10 mouse cellular contexts compared by ENCODE assay signal in genomic region chr14:77574436-77574835, GRCm38 (mm10).
DNase-seq lines count a peak whose midpoint lies in the region; ATAC-seq lines count a peak whose summit lies in the region.
"Had no signal": no experiment of that assay in that cellular context is flagged by ENCODE, and none has a peak within 500 bp of the region (broad histone marks: within the 10 kb centered on the region; RNA-seq: fewer than 3 reads in every experiment).

No protein-coding gene starts in this region.

- peak; percentile 65; the same call in 1 of the 2 replicates for ATAC-seq in limb, embryonic 11.5 days (ENCODE audit: insufficient number of reproducible peaks, low FRiP score, low TSS enrichment, low read depth)
- ATAC-seq in stomach, embryonic 14.5 days (ENCODE audit: insufficient number of reproducible peaks, insufficient read depth, low FRiP score, low read depth), result peak; percentile 53; the same call in 1 of the 2 replicates
- ATAC-seq in forebrain, embryonic 14.5 days, result no peak

- no peak overlapping the region for H3K4me2 ChIP-seq in limb, embryonic 11.5 days (ENCODE audit: low read depth, severe bottlenecking)
- H3K4me2 ChIP-seq in stomach, embryonic 14.5 days (replicated peaks; ENCODE audit: low read depth, low read length), result no peak overlapping the region
- no peak overlapping the region for H3K4me2 ChIP-seq in forebrain, embryonic 14.5 days (ENCODE audit: low read length)

- no peaks in the 10 kb centered on the region for H3K4me1 ChIP-seq in limb, embryonic 11.5 days (ENCODE audit: control insufficient read depth, insufficient read depth, low read length)
- no peaks in the 10 kb centered on the region; the same call in 1 of the 2 replicates for H3K4me1 ChIP-seq in stomach, embryonic 14.5 days (ENCODE audit: control insufficient read depth, insufficient read depth, low read length)
- peaks cover 18% of the 10 kb centered on the region for H3K4me1 ChIP-seq in forebrain, embryonic 14.5 days (ENCODE audit: control insufficient read depth, insufficient read depth, low read length)

- H3K9me3 ChIP-seq in limb, embryonic 11.5 days (ENCODE audit: control insufficient read depth, low read length), result no peaks in the 10 kb centered on the region
- H3K9me3 ChIP-seq in stomach, embryonic 14.5 days (ENCODE audit: control insufficient read depth, low read depth, low read length), result no peaks in the 10 kb centered on the region
- no peaks in the 10 kb centered on the region for H3K9me3 ChIP-seq in forebrain, embryonic 14.5 days (replicated peaks; ENCODE audit: control insufficient read depth, low read length)

- H3K36me3 ChIP-seq in limb, embryonic 11.5 days (ENCODE audit: control insufficient read depth, insufficient read depth, low read length), result no peaks in the 10 kb centered on the region
- no peaks in the 10 kb centered on the region for H3K36me3 ChIP-seq in stomach, embryonic 14.5 days (ENCODE audit: control insufficient read depth, insufficient read depth, low read length)
- no peaks in the 10 kb centered on the region for H3K36me3 ChIP-seq in forebrain, embryonic 14.5 days (ENCODE audit: control insufficient read depth, insufficient read depth, low read length)

- H3K4me3 ChIP-seq in limb, embryonic 11.5 days (ENCODE audit: low read depth, low read length), result no peak overlapping the region
- no peak overlapping the region for H3K4me3 ChIP-seq in stomach, embryonic 14.5 days (ENCODE audit: low read depth, low read length)
- H3K4me3 ChIP-seq in forebrain, embryonic 14.5 days (ENCODE audit: low read depth, low read length), result no peak overlapping the region
- H3K4me3 ChIP-seq: megakaryocyte, embryonic 14.5 days had no signal

- intact Hi-C loops in gastrocnemius, postnatal 36 days (cut with DNase I), result no loop called here

- no peak overlapping the region for H3K27ac ChIP-seq in limb, embryonic 11.5 days (replicated peaks; ENCODE audit: low read depth, low read length)
- peak overlapping the region; percentile 27; the same call in 1 of the 2 replicates for H3K27ac ChIP-seq in stomach, embryonic 14.5 days (ENCODE audit: low read length)
- no peak overlapping the region for H3K27ac ChIP-seq in forebrain, embryonic 14.5 days (ENCODE audit: low read depth, low read length)

- H3K27me3 ChIP-seq in limb, embryonic 11.5 days (ENCODE audit: control insufficient read depth, insufficient read depth, low read length), result no peaks in the 10 kb centered on the region
- H3K27me3 ChIP-seq in stomach, embryonic 14.5 days (ENCODE audit: control insufficient read depth, insufficient read depth, low read length), result no peaks in the 10 kb centered on the region
- H3K27me3 ChIP-seq in forebrain, embryonic 14.5 days (replicated peaks; ENCODE audit: control insufficient read depth, insufficient read depth, low read length), result no peaks in the 10 kb centered on the region
- H3K27me3 ChIP-seq: megakaryocyte, embryonic 14.5 days had no signal

- H3K9ac ChIP-seq in limb, embryonic 11.5 days (ENCODE audit: low read length), result no peak overlapping the region
- H3K9ac ChIP-seq in stomach, embryonic 14.5 days (replicated peaks; ENCODE audit: low read depth, low read length), result no peak overlapping the region
- no peak overlapping the region for H3K9ac ChIP-seq in forebrain, embryonic 14.5 days (ENCODE audit: low read length)

- peak; percentile 8 for DNase-seq in gastrocnemius, postnatal 25 days
- DNase-seq in gastrocnemius, postnatal 36 days, result no peak
- peak; percentile 21 for DNase-seq in lung, postnatal 10 days
- no peak for DNase-seq in lung, postnatal 14 days
- peak; percentile 52 for DNase-seq in limb, embryonic 11.5 days (ENCODE audit: low spot score)
- DNase-seq in forebrain, embryonic 14.5 days (ENCODE audit: low spot score), result no peak
- DNase-seq in Muller cell, postnatal 12 days (ENCODE audit: inconsistent ontology term), result no peak
- DNase-seq: kidney, postnatal 36 days had no signal

- 6% methylated on average over 3 of the region's 3 CpGs for WGBS in limb, embryonic 11.5 days
- WGBS in stomach, embryonic 14.5 days, result 9% methylated on average over 3 of the region's 3 CpGs
- 37% methylated on average over 3 of the region's 3 CpGs for WGBS in forebrain, embryonic 14.5 days

Comparison
In these comparisons a context has a peak if more than half of its experiments do, and no peak if none do; other contexts are left out.
1. DNase-seq: peak in gastrocnemius, postnatal 25 days (single experiment), lung, postnatal 10 days (single experiment) and limb, embryonic 11.5 days (single experiment); none in gastrocnemius, postnatal 36 days (0 of 2), lung, postnatal 14 days (single experiment), forebrain, embryonic 14.5 days (single experiment) and Muller cell, postnatal 12 days (single experiment).